Mouse (Mus musculus) forebrain, embryonic 11.5 days (tissue): ENCODE data around the gene Cntnap1. TPM values are rescaled to one million over a fixed set of nuclear protein-coding genes. Genes with fewer than 3 reads are reported as not detected.

Experiments used
- ATAC-seq: fragments of 200-750 bp; cut with Nextera tagmentation; replicated peaks from 2 replicates; pipeline ENCODE4 v1.8.0; 2017; ENCODE audit warnings: moderate TSS enrichment; ENCODE audit not compliant: low FRiP score
- DNase-seq: peaks from one replicate; pipeline ENCODE4 v3.0.0-alpha.2; 2017; ENCODE audit warnings: low spot score
- H3K27ac ChIP-seq: fragments of 300-500 bp; sonication (generic); 2 replicates; pipeline ENCODE4 v1.5.1; 2014; ENCODE audit warnings: low read depth, low read length
- H3K27me3 ChIP-seq: fragments of 300-500 bp; sonication (generic); 2 replicates; pipeline ENCODE4 v1.6.1; 2014; ENCODE audit warnings: mild to moderate bottlenecking, low read length, mixed read lengths; ENCODE audit not compliant: control insufficient read depth, insufficient read depth
- H3K36me3 ChIP-seq: fragments of 300-500 bp; sonication (generic); 2 replicates; pipeline ENCODE4 v1.6.1; 2014; ENCODE audit warnings: mild to moderate bottlenecking, low read length, moderate library complexity, mixed read lengths; ENCODE audit not compliant: control insufficient read depth, insufficient read depth
- H3K4me1 ChIP-seq: fragments of 300-500 bp; sonication (generic); replicated peaks from 2 replicates; pipeline ENCODE4 v1.6.1; 2014; ENCODE audit warnings: low read length, mixed read lengths; ENCODE audit not compliant: control insufficient read depth, insufficient read depth
- H3K4me2 ChIP-seq: fragments of 300-500 bp; sonication (generic); 2 replicates; pipeline ENCODE4 v1.6.1; 2014; ENCODE audit warnings: low read depth, mild to moderate bottlenecking, low read length, moderate library complexity, mixed read lengths; ENCODE audit not compliant: severe bottlenecking
- H3K4me3 ChIP-seq: fragments of 300-500 bp; sonication (generic); 2 replicates; pipeline ENCODE4 v1.5.1; 2014; ENCODE audit warnings: low read depth, low read length
- H3K9ac ChIP-seq: fragments of 300-500 bp; sonication (generic); 2 replicates; pipeline ENCODE4 v1.6.1; 2014; ENCODE audit warnings: low read length
- H3K9me3 ChIP-seq: fragments of 300-500 bp; sonication (generic); 2 replicates; pipeline ENCODE4 v1.6.1; 2016; ENCODE audit warnings: low read length, mixed read lengths; ENCODE audit not compliant: control insufficient read depth
- WGBS: fragments of 180-500 bp; shearing (Covaris S2); extraction: QIAGEN DNeasy Blood & Tissue Kit; methylation state at CpG from one replicate; pipeline ENCODE4 v1.1.7; 2014; 5-methylcytosine and 5-hydroxymethylcytosine counted together
- polyA plus RNA-seq: library from polyadenylated mRNA; unstranded; fragments of >200 nt; fragmentation: Nextera tagmentation; extraction: Ambion mirVana; gene quantifications from 2 replicates; pipeline ENCODE4 v1.2.1, GENCODE M21; 2014

Gene Cntnap1
- polyA plus RNA-seq, 1 experiment from 2014 or later, result 0.55 TPM

GRCm38 (mm10) chr11:101196175-101196574, 25.9 kb downstream of the Cntnap1 start:
- no peak overlapping the region for H3K4me3 ChIP-seq
- H3K9ac ChIP-seq, result no peak overlapping the region
- no peak overlapping the region for H3K27ac ChIP-seq
- no peak for DNase-seq
- no peak overlapping the region for H3K4me2 ChIP-seq
- ATAC-seq, result no peak
- 0 out of 2 replicates have a peak, but pooled peaks cover 2% of the 10 kb centered on the region for H3K4me1 ChIP-seq
- no peaks in the 10 kb centered on the region for H3K9me3 ChIP-seq
- H3K36me3 ChIP-seq, result no peaks in the 10 kb centered on the region; the same call in 1 of the 2 replicates
- H3K27me3 ChIP-seq, result no peaks in the 10 kb centered on the region
- WGBS, result 93% methylated on average over 8 of the region's 8 CpGs

DNA sequence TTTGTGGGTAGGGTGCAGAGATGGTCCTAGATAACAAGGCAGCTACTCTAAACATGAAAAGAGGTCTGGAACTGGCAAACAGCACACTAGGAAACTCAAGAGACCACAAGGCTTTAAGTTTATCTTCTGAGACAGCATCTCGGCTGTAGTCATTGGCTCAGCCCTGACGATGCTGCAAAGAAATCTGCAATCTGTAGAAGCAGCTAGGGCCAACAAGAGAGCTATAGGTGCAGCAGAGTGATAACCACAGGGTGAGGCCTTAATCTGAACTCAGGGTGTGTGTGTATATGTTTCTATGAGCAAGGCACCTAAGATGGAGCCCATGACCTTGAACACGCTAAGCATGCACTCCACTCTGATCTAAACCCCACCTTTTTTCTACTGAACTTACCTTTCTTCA, 29.2 kb downstream of the Cntnap1 start:
- Histone ChIP-seq H3K9ac (no peak overlapping the region), H3K4me1 (no peaks in the 10 kb centered on the region), H3K4me2 (no peak overlapping the region), H3K4me3 (no peak overlapping the region), H3K36me3 (no peaks in the 10 kb centered on the region; the same call in 1 of the 2 replicates), H3K9me3 (no peaks in the 10 kb centered on the region), H3K27me3 (no peaks in the 10 kb centered on the region), H3K27ac (no peak overlapping the region)
- 93% methylated on average over 3 of the region's 3 CpGs for WGBS
- ATAC-seq (no peak), DNase-seq (no peak)

GRCm38 (mm10) chr11:101200986-101201385, 30.7 kb downstream of the Cntnap1 start:
- H3K27me3 ChIP-seq, result no peaks in the 10 kb centered on the region
- H3K4me3 ChIP-seq, result no peak overlapping the region
- peak; percentile 68 for DNase-seq
- ATAC-seq, result no peak
- H3K27ac ChIP-seq, result no peak overlapping the region
- WGBS, result 27% methylated on average over 7 of the region's 7 CpGs
- no peaks in the 10 kb centered on the region; the same call in 1 of the 2 replicates for H3K36me3 ChIP-seq
- H3K9me3 ChIP-seq, result no peaks in the 10 kb centered on the region
- H3K9ac ChIP-seq, result no peak overlapping the region
- H3K4me2 ChIP-seq, result no peak overlapping the region
- no peaks in the 10 kb centered on the region for H3K4me1 ChIP-seq

DNA sequence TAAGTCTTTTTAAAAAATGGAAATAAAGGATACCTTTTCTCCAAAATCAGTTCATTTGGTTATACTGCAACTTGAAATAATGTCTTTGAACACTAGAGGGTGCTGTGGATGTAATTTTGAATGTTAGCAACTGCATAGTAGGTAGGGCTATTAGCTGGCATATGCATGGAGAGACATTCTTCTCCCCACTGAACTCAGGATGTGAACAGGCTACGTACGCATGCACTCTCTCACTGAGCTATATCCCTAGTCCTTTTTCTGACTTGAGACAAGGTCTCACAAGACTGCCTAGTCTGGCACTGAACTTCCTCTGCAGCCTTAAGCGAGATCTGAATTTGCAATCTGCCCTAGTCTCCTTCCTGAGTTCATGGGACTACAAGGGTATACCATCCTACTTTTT, 41.6 kb downstream of the Cntnap1 start:
- DNase-seq, result no peak
- Histone ChIP-seq H3K9me3 (no peaks in the 10 kb centered on the region), H3K4me2 (no peak overlapping the region), H3K27me3 (no peaks in the 10 kb centered on the region), H3K4me3 (no peak overlapping the region), H3K4me1 (no peaks in the 10 kb centered on the region), H3K36me3 (no peaks in the 10 kb centered on the region), H3K27ac (no peak overlapping the region), H3K9ac (no peak overlapping the region)
- WGBS, result 51% methylated on average over 3 of the region's 3 CpGs
- ATAC-seq, result no peak

- ATAC-seq, result no peak
- no peak overlapping the region for H3K9ac ChIP-seq
- H3K4me2 ChIP-seq, result no peak overlapping the region
- no peak for DNase-seq
- H3K36me3 ChIP-seq, result no peaks in the 10 kb centered on the region
- H3K27ac ChIP-seq, result no peak overlapping the region
- no peaks in the 10 kb centered on the region for H3K9me3 ChIP-seq
- 91% methylated on average over 5 of the region's 5 CpGs for WGBS
- no peak overlapping the region for H3K4me3 ChIP-seq
- H3K27me3 ChIP-seq, result no peaks in the 10 kb centered on the region
- H3K4me1 ChIP-seq, result no peaks in the 10 kb centered on the region
Observed at GRCm38 (mm10) chr11:101216936-101217335, 46.6 kb downstream of the Cntnap1 start.

GRCm38 (mm10) chr11:101218436-101219055, 48.2 kb downstream of the Cntnap1 start:
- Histone ChIP-seq H3K36me3 (no peaks in the 10 kb centered on the region), H3K27ac (no peak overlapping the region), H3K9me3 (no peaks in the 10 kb centered on the region), H3K4me1 (no peaks in the 10 kb centered on the region), H3K27me3 (no peaks in the 10 kb centered on the region), H3K9ac (no peak overlapping the region), H3K4me3 (no peak overlapping the region), H3K4me2 (no peak overlapping the region)
- ATAC-seq, result no peak
- DNase-seq, result no peak
- WGBS, result 87% methylated on average over 10 of the region's 10 CpGs

DNA sequence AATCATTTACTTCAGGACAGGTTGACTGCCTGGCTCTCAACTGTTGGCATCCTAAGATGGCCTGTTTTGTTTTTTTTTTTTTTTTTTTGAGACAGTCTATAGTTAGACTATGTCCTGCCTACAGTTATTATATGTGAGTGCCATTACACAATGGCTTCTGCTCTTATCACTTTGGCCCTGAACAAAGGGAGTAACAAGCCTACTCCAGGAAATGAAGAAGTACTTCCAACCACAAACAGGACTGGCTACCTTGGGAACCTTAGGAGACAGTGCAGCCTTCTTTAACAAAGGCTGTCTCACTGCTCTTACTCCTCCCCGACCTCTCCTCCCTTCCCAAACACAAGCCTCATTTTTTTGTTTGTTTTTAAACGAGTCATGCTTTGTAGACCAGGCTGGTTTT, 50.5 kb downstream of the Cntnap1 start:
- H3K36me3 ChIP-seq, result no peaks in the 10 kb centered on the region

GRCm38 (mm10) chr11:101221306-101221986, 51.1 kb downstream of the Cntnap1 start:
- WGBS, result 88% methylated on average over 8 of the region's 8 CpGs
- Histone ChIP-seq H3K4me3 (no peak overlapping the region), H3K36me3 (no peaks in the 10 kb centered on the region), H3K27me3 (no peaks in the 10 kb centered on the region), H3K9ac (no peak overlapping the region), H3K9me3 (no peaks in the 10 kb centered on the region), H3K27ac (no peak overlapping the region), H3K4me1 (no peaks in the 10 kb centered on the region; the same call in 1 of the 2 replicates), H3K4me2 (no peak overlapping the region)
- ATAC-seq (no peak), DNase-seq (no peak)

More for the DNA sequence above, 50.5 kb downstream of the Cntnap1 start:
- DNase-seq (no peak), ATAC-seq (no peak)
- Histone ChIP-seq H3K4me2 (no peak overlapping the region), H3K4me3 (no peak overlapping the region), H3K27me3 (no peaks in the 10 kb centered on the region), H3K27ac (no peak overlapping the region), H3K9me3 (no peaks in the 10 kb centered on the region), H3K9ac (no peak overlapping the region), H3K4me1 (no peaks in the 10 kb centered on the region; the same call in 1 of the 2 replicates)
- WGBS, result 66% methylated on average over 2 of the region's 2 CpGs

- no peak overlapping the region for H3K4me2 ChIP-seq
Observed at GRCm38 (mm10) chr11:101224337-101224736, 54.0 kb downstream of the Cntnap1 start.

More at GRCm38 (mm10) chr11:101224337-101224736, 54.0 kb downstream of the Cntnap1 start:
- WGBS, result 90% methylated on average over 3 of the region's 3 CpGs
- H3K27ac ChIP-seq, result no peak overlapping the region
- no peak overlapping the region for H3K9ac ChIP-seq
- no peaks in the 10 kb centered on the region for H3K27me3 ChIP-seq
- no peak for ATAC-seq
- no peak overlapping the region for H3K4me3 ChIP-seq
- no peaks in the 10 kb centered on the region; the same call in 1 of the 2 replicates for H3K4me1 ChIP-seq
- DNase-seq, result no peak
- no peaks in the 10 kb centered on the region for H3K36me3 ChIP-seq
- no peaks in the 10 kb centered on the region for H3K9me3 ChIP-seq
